Mouse (Mus musculus) ES-Bruce4 (cell line): ENCODE measurements around the gene Pdzrn3.

Experiments used
- CTCF ChIP-seq: IDR thresholded peaks from one replicate; pipeline ENCODE4 v1.8.1; 2011; ENCODE audit warnings: low read depth, low read length
- EP300 ChIP-seq: IDR thresholded peaks from 2 replicates; pipeline ENCODE4 v1.6.1; 2011; ENCODE audit warnings: low read depth, low read length; ENCODE audit not compliant: insufficient read depth

GRCm38 (mm10) chr6:101272256-101272655, 105.4 kb downstream of the Pdzrn3 start:
- TF ChIP-seq CTCF (no peak), EP300 (no peak)
